Mouse (Mus musculus): ENCODE measurements around the gene 2410131K14Rik.

The 2410131K14Rik gene

GRCm38 (mm10) chr5:118244606-118245443 is at the start of gene 2410131K14Rik, which contains the start of gene Rnft2:
Gene 2410131K14Rik, plus strand, starts transcription at chr5:118245227.
Gene Rnft2, minus strand, starts transcription at chr5:118245116.
- DNase-seq (ENCODE audit: low read depth) = peak; percentile 98

DNA sequence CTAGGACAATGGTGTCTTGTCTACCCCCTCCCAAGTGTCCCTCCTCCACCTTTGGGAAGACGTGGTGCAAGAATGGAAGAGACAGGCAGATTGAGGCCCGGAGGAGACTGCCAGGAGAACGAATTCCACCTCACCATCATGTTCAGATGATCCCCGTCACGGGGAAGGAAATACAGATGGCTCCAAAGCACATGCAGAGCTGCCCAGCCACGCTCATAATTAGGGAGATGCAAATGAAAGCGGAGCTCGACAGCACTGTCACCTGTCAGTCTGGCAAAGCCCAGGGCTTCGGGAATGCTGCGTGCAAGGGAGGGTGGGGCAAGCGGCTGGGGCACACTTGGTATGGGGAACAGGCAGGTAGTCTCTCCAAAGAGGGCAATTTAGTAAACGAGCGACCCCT is 47.6 kb upstream of the 2410131K14Rik start:
- DNase-seq (ENCODE audit: low read depth) = no peak

- DNase-seq (ENCODE audit: low read depth) = no peak
These were observed 45.4 kb upstream of the 2410131K14Rik start for GRCm38 (mm10) chr5:118199670-118200069.

- no peak for DNase-seq (ENCODE audit: low read depth)
These were observed 40.2 kb upstream of the 2410131K14Rik start for GRCm38 (mm10) chr5:118204675-118205440.

GRCm38 (mm10) chr5:118205852-118206251 is 39.2 kb upstream of the 2410131K14Rik start:
- no peak for DNase-seq (ENCODE audit: low read depth)

GRCm38 (mm10) chr5:118214012-118214411 is 31.0 kb upstream of the 2410131K14Rik start:
- no peak for DNase-seq (ENCODE audit: low read depth)

DNA sequence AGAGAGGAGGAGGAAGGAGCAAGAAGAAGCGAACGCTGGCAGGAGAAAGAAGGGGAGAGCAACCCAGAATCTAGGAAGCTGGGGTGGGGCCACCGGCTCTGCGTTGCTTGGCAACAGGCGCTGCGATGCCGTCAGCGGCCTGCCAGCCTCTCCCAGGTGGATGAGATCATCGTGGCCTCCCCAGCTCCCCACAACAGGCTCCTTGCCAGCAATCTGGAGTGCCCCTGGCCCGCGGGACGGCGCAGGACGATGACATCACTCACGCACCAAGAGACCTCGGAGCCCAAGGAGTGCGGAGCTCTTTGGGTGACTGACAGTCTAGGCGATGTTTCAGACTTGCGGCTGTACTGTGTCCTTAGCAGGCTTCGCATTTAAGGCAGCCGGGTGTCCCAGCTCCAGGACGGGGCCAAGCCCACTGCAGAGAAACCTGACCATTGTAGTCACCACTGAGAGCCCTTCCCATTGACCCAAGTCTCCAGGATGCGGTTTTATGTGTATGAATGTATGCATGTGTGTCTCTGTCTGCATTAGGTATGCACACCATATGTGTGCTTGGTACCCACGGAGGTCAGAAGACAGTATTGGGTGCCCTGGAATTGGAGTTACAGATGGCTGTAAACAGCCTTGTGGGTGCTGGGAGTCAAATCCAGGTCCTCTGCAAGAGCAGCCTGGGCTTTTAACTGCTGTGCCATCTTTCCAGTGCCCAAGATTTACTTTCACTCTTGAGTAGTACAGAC is 30.4 kb upstream of the 2410131K14Rik start:
- no peak for DNase-seq (ENCODE audit: low read depth)

DNA sequence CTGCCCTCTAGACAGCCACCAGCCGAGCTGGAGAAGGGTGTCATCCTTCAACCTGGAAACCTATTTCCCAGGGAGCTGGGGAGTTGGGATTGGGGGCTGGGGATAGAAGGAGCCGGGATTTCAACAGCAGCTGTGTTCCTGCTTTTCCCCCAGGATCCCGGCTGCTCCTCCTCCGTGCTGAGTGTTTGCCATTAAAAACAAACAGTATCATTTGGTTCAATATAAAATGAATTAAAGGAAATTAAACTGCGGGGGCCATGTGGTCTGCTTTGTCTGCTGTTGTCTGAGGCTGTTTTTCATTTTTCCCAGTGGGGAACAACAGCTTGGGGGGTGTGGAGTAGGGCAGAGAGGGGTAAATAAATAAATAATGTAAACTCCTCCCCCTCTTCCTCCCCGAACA is 27.6 kb upstream of the 2410131K14Rik start:
- DNase-seq (ENCODE audit: low read depth) = no peak

DNA sequence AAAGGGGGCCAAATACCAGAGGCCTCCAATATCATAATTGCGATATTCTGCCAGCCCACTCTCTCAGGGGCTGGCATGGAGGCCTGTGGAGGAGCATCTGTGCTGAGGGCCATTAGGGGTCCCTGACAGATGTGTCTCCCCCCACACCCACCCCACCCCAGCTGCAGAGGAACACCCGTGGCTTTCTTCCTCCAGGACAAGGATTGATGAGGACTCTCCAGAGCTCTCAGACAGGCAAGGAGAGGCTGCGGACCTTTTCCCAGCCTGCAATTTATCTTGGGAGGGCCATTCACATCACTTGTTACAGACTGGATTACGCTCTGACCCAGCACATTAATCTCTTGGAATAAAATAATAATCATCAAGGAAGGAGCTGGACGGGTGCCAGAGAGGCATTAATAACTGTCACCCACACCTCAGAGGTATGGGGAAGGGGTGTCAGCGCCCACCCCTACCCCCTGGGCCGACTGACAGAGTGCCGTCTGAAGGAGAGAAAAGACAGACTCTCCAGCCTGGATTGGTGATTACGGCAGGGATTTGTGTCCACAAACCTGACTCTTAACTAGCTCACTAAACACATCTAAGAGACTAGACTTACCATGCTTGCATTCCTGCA is 21.8 kb upstream of the 2410131K14Rik start:
- DNase-seq (ENCODE audit: low read depth) = no peak

- no peak for DNase-seq (ENCODE audit: low read depth)
These were observed 14.9 kb upstream of the 2410131K14Rik start for GRCm38 (mm10) chr5:118230071-118230611.

- DNase-seq (ENCODE audit: low read depth) = no peak
These were observed 8.1 kb upstream of the 2410131K14Rik start for GRCm38 (mm10) chr5:118236891-118237290.

DNA sequence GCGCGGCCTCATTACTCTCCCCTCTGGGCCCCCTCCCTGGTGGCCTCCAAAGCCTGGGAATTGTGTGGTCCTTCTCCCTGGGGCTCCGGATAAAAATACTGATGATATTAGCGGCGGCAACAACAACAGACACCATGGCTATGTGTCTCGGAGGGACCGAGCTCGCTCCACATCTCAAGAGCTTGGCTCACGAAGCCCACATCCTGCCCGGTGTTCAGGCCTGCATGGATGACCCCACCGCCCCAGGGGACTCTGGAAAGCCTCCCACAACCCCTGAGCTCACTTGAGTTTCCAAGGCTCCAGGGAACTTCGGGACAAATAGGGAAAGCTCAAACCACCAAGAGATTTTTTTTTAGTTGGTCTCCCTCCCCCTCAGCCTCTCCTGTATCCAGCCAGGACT is 5.4 kb upstream of the 2410131K14Rik start:
- DNase-seq (ENCODE audit: low read depth) = no peak

DNA sequence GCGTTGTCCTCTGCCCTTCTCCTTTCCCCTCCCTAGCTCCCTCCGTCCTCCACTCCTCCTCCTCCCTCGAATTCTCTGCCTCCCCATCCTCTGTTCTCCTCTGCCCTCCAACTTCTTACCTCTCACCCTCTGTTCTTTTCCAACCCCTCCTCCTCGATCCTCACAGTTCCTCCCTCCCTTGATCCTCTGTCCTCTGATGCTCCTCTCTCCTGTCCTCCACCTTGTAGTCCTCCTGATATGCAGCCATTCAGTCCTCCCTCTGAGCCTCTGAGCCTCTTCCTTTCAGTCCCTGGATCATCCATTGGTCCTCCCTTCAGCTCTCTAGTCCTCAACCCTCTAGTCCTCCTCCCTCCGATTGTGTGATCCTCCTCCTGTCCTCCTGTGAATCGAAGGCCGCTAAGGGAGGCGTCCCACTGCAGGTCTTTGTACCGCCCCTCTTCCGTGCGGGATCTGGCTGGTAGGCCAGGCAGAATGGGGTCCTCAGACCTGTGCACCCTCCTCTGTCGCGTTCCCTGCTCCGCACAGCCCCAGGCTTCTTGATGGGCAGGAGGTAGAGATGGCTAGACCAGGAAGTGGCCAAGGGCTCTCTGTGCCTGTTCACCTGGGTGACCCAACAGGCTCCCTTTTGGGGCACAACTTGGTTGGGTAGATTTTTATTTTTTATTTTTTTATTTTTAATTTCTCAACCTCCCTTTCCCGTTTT is 730 bp downstream of the 2410131K14Rik start:
- no peak for DNase-seq (ENCODE audit: low read depth)

DNA sequence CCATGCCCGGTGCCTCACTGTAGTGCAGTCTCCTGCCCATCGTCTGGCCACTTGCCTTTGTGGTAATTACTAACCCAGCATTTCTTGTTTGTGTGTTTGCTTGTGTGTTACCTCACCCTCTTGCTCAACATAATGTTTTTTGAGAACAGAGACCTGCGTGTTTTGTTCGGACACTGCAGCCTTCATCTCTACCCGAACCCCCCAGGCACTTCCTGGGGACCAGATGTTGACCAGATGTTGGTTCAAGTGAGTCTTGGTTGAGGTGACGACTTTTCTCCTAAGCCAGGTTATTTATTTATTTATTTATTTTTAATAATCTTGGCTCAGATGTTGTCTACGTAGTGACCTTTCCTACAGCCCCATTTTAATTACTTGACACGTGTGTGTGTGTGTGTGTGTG is 2.4 kb downstream of the 2410131K14Rik start:
- no peak for DNase-seq (ENCODE audit: low read depth)

GRCm38 (mm10) chr5:118250987-118251386 is 6.0 kb downstream of the 2410131K14Rik start:
- no peak for DNase-seq (ENCODE audit: low read depth)

- no peak for DNase-seq (ENCODE audit: low read depth)
These were observed 8.5 kb downstream of the 2410131K14Rik start for GRCm38 (mm10) chr5:118253551-118253950.

DNA sequence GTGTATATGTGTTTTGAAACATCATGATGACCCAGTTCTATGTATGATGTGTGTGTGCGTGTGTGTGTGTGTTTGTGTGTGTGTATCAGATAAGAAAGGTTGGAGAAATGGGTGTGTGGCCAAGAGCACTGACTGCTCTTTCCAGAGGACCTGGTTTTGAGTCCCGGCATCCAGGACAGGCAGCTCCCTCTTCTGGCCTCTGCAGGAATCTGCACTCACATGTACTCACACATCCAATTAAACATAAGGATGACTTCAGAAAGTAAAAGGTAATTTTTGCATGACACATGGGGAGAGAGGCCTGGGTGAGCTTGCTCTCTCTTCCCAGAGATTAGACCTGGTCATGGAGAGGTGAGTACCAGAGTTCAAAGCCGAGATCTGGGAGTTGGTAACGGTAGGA is 12.0 kb downstream of the 2410131K14Rik start:
- no peak for DNase-seq (ENCODE audit: low read depth)

DNA sequence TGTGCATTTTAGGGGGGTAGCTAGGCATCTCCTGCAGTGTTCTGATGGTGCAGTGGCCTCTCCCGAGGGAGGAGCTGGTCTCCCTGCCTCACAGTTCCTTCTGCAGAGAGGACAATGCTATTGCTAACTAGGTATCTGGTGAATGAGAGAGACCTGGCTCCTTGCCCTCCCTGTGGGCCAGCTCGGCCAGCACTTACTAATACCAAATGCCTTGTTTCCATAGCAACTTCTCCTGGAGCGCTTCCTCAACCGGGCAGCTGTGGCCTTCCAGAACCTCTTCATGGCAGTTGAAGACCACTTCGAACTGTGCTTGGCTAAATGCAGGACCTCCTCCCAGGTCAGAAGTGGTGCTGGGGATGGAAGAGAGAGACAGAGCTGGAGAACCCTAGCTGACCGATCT is 14.1 kb downstream of the 2410131K14Rik start:
- DNase-seq (ENCODE audit: low read depth) = no peak

GRCm38 (mm10) chr5:118259636-118260035 is 14.6 kb downstream of the 2410131K14Rik start:
- no peak for DNase-seq (ENCODE audit: low read depth)

- DNase-seq (ENCODE audit: low read depth) = no peak
These were observed 15.0 kb downstream of the 2410131K14Rik start for GRCm38 (mm10) chr5:118260055-118260454.

DNA sequence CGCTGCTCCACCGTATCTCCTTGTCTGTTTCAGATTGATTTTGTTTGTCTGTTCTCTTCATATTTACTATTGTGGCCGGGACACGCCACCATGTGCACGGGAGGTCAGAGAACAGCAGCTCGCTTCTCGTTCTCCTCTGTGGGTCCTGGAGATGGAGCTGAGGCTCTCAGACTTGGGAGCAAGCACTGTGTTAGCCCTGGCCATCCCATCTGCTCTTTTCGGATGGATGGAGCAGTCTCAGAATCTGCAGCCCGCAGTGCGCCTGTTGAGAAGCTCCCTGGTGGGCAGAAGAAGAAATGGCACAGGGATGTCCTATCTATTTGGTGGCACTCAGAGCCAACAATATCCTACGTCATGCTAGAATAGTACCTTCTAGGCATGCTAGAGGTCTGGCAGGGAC is 15.6 kb downstream of the 2410131K14Rik start:
- no peak for DNase-seq (ENCODE audit: low read depth)
